In the genomic region with DNA sequence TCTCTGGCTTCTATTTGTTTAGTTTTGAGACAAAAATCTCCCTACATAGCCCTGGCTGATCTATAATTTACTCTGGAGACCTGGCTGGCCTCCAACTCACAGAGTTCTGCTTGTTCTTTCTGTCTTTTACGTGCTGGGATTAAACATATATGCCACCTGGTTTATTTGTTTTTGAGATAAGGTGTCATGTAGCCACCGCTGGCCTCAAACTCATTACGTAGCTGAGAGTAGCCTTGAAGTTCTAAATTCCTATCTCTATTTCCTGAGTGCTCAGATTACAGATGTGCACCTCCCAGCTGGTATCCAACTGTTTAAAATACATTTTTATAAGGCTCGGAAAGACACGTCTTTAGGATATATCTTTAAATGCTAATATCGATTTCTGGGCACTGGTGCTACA, we compare ENCODE assay signal across 23 mouse cellular contexts.
"Had no signal": no experiment of that assay in that cellular context is flagged by ENCODE, and none has a peak within 500 bp of the region (broad histone marks: within the 10 kb centered on the region; RNA-seq: fewer than 3 reads in every experiment).

No protein-coding gene starts in this region.

- H3K9me3 ChIP-seq: heart, embryonic 13.5 days; heart, embryonic 15.5 days; hindbrain, embryonic 13.5 days; hindbrain, embryonic 15.5 days; limb, embryonic 13.5 days; limb, embryonic 15.5 days; liver, embryonic 12.5 days had no signal

- ATAC-seq: hindbrain, postnatal 0 days; liver, embryonic 12.5 days had no signal

- H3K4me3 ChIP-seq: heart, adult 2 months; heart, embryonic 13.5 days; heart, embryonic 15.5 days; hindbrain, embryonic 13.5 days; hindbrain, embryonic 15.5 days; limb, embryonic 13.5 days; limb, embryonic 15.5 days; liver, embryonic 12.5 days had no signal

- H3K36me3 ChIP-seq: heart, embryonic 13.5 days; heart, embryonic 15.5 days; hindbrain, embryonic 13.5 days; hindbrain, embryonic 15.5 days; limb, embryonic 13.5 days; limb, embryonic 15.5 days; liver, embryonic 12.5 days had no signal

- DNase-seq: gastrocnemius, postnatal 14 days; gastrocnemius, postnatal 36 days; heart, adult 11 months; heart, adult 2 months; heart, postnatal 14 days; heart, postnatal 36 days; kidney, adult 18-20 months; kidney, adult 8-10 months; kidney, postnatal 10 days; kidney, postnatal 25 days; layer of hippocampus, adult 9-11 months; layer of hippocampus, postnatal 36 days; left cerebral cortex, postnatal 4 days had no signal

- H3K4me2 ChIP-seq: heart, embryonic 11.5 days; heart, embryonic 13.5 days; heart, embryonic 15.5 days; hindbrain, embryonic 13.5 days; hindbrain, embryonic 15.5 days; limb, embryonic 13.5 days; limb, embryonic 15.5 days; liver, embryonic 12.5 days had no signal

- H3K27ac ChIP-seq: heart, adult 2 months; heart, embryonic 13.5 days; heart, embryonic 15.5 days; hindbrain, embryonic 13.5 days; hindbrain, embryonic 15.5 days; hindbrain, postnatal 0 days; limb, embryonic 13.5 days; limb, embryonic 15.5 days; liver, embryonic 12.5 days; liver, embryonic 14.5 days had no signal

- H3K4me1 ChIP-seq: heart, embryonic 13.5 days; heart, embryonic 15.5 days; hindbrain, embryonic 13.5 days; hindbrain, embryonic 15.5 days; limb, embryonic 13.5 days; limb, embryonic 15.5 days; liver, embryonic 12.5 days had no signal

- H3K9ac ChIP-seq: heart, embryonic 13.5 days; heart, embryonic 15.5 days; hindbrain, embryonic 13.5 days; hindbrain, embryonic 15.5 days; limb, embryonic 13.5 days; limb, embryonic 15.5 days; liver, embryonic 12.5 days; liver, embryonic 14.5 days had no signal
